14 mouse cellular contexts compared by ENCODE assay signal in the genomic region with DNA sequence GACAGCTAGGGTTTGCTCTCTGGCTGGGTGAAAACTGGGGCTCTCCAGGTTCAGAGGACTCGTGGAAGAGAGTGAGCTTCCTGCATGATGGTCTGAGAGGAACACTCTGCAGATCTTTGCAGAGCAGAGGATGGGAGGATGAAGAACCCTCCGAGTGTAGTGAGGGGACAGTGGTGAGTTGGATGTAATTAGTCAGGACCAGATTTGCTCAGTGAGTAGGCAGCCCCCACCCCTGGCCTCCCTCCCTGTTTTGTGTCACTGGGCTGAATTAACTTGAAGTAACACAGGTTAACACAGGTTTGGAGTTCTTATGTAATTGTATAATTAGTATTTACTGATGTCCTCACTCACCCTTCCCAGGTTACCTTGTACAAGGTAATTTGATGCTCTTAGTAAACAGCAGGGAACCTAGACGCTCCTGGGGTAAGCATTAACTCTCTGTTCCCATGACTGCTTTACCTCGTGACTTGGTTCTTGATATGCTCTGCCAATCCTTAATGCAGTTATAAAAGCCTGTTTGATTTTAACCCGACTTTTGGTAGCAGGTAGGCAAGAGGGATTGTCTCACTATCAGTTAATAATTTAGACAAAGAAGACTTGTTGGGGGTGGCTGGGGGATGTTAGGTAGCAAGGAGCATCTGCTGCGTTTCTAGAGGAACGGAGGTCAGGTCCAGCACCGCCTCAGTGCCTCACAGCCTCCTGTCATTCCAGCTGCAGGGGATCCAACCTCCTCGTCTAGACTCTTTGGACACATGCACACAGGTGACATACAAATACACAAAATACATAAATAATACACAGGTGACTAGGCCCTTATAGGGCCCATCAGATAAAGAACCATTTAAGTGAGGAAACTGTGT.
DNase-seq lines count a peak whose midpoint lies in the region; ATAC-seq and TF ChIP-seq lines count a peak whose summit lies in the region.
"Had no signal": no experiment of that assay in that cellular context is flagged by ENCODE, and none has a peak within 500 bp of the region (broad histone marks: within the 10 kb centered on the region; RNA-seq: fewer than 3 reads in every experiment).

No protein-coding gene starts in this region.

- ATAC-seq in liver, embryonic 12.5 days = peak; percentile 46
- ATAC-seq in intestine, embryonic 15.5 days = peak; percentile 71
- ATAC-seq in kidney, postnatal 0 days (replicated peaks; ENCODE audit: low FRiP score, low read depth) = peak; percentile 91

- H3K36me3 ChIP-seq in liver, embryonic 12.5 days = 0 out of 2 replicates have a peak, but pooled peaks cover 3% of the 10 kb centered on the region
- H3K36me3 ChIP-seq in intestine, embryonic 15.5 days = no peaks in the 10 kb centered on the region
- no peaks in the 10 kb centered on the region for H3K36me3 ChIP-seq in kidney, postnatal 0 days (ENCODE audit: insufficient read depth, low read length)
- H3K36me3 ChIP-seq: heart, embryonic 13.5 days; midbrain, embryonic 15.5 days; neural tube, embryonic 13.5 days had no signal

- TF ChIP-seq CTCF in kidney, postnatal 0 days (IDR thresholded peaks at IDR 0.05; ENCODE audit: low read depth) = no peak

- H3K4me3 ChIP-seq in liver, embryonic 12.5 days = no peak overlapping the region
- H3K4me3 ChIP-seq in intestine, embryonic 15.5 days (replicated peaks) = no peak overlapping the region
- no peak overlapping the region for H3K4me3 ChIP-seq in kidney, postnatal 0 days (replicated peaks; ENCODE audit: low read depth, low read length)
- H3K4me3 ChIP-seq: gastrocnemius, adult 2 months; heart, embryonic 13.5 days; midbrain, embryonic 15.5 days; neural tube, embryonic 13.5 days had no signal

- 65% methylated on average over 9 of the region's 9 CpGs for WGBS in liver, embryonic 12.5 days (ENCODE audit: insufficient replicate concordance)
- 47% methylated on average over 9 of the region's 9 CpGs for WGBS in intestine, embryonic 15.5 days
- 33% methylated on average over 9 of the region's 9 CpGs for WGBS in kidney, postnatal 0 days

- no peaks in the 10 kb centered on the region for H3K27me3 ChIP-seq in liver, embryonic 12.5 days (replicated peaks)
- no peaks in the 10 kb centered on the region for H3K27me3 ChIP-seq in intestine, embryonic 15.5 days (replicated peaks)
- no peaks in the 10 kb centered on the region for H3K27me3 ChIP-seq in kidney, postnatal 0 days (ENCODE audit: insufficient read depth, low read length)
- H3K27me3 ChIP-seq: neural tube, embryonic 13.5 days had no signal

- no peak overlapping the region for H3K4me2 ChIP-seq in liver, embryonic 12.5 days
- no peak overlapping the region for H3K4me2 ChIP-seq in intestine, embryonic 15.5 days (replicated peaks)
- H3K4me2 ChIP-seq in kidney, postnatal 0 days (ENCODE audit: low read length) = no peak overlapping the region
- H3K4me2 ChIP-seq: heart, embryonic 13.5 days; midbrain, embryonic 15.5 days; neural tube, embryonic 13.5 days had no signal

- no peaks in the 10 kb centered on the region for H3K9me3 ChIP-seq in liver, embryonic 12.5 days (replicated peaks)
- H3K9me3 ChIP-seq in intestine, embryonic 15.5 days = no peaks in the 10 kb centered on the region
- H3K9me3 ChIP-seq in kidney, postnatal 0 days (replicated peaks; ENCODE audit: low read length) = no peaks in the 10 kb centered on the region
- H3K9me3 ChIP-seq: midbrain, embryonic 15.5 days; neural tube, embryonic 13.5 days had no signal

- DNase-seq in liver = no peak
- peak; percentile 75 for DNase-seq in kidney, postnatal 0 days (ENCODE audit: low spot score)
- DNase-seq in yolk sac, embryonic 10.5 days (ENCODE audit: low spot score) = peak; percentile 30
- no peak for DNase-seq in layer of hippocampus, postnatal 25 days (ENCODE audit: extremely low spot score in 1 of 2, low spot score in 1 of 2)
- no peak for DNase-seq in right cerebral cortex, adult 18-20 months
- DNase-seq: cerebellum, adult 9-10 months; gastrocnemius, adult 2 months; thymus, postnatal 14 days had no signal

- no peak overlapping the region for H3K9ac ChIP-seq in liver, embryonic 12.5 days
- no peak overlapping the region for H3K9ac ChIP-seq in intestine, embryonic 15.5 days
- H3K9ac ChIP-seq in kidney, postnatal 0 days (ENCODE audit: low read depth, low read length) = no peak overlapping the region
- H3K9ac ChIP-seq: heart, embryonic 13.5 days; midbrain, embryonic 15.5 days; neural tube, embryonic 13.5 days had no signal

- H3K4me1 ChIP-seq in liver, embryonic 12.5 days = peaks cover 8% of the 10 kb centered on the region
- peaks cover 18% of the 10 kb centered on the region for H3K4me1 ChIP-seq in intestine, embryonic 15.5 days (replicated peaks)
- peaks cover 25% of the 10 kb centered on the region for H3K4me1 ChIP-seq in kidney, postnatal 0 days (replicated peaks; ENCODE audit: insufficient read depth, low read length)
- H3K4me1 ChIP-seq: heart, embryonic 13.5 days had no signal

- no peak overlapping the region for H3K27ac ChIP-seq in liver, embryonic 12.5 days
- no peak overlapping the region for H3K27ac ChIP-seq in intestine, embryonic 15.5 days
- H3K27ac ChIP-seq in kidney, postnatal 0 days = peak overlapping the region; percentile 68
- H3K27ac ChIP-seq: gastrocnemius, adult 2 months; heart, embryonic 13.5 days; macrophage; midbrain, embryonic 15.5 days; neural tube, embryonic 13.5 days had no signal

Comparison
In these comparisons a context has a peak if more than half of its experiments do, and no peak if none do; other contexts are left out.
1. DNase-seq: peak in kidney, postnatal 0 days (single experiment) and yolk sac, embryonic 10.5 days (single experiment); none in liver (single experiment), layer of hippocampus, postnatal 25 days (0 of 2) and right cerebral cortex, adult 18-20 months (single experiment).
2. Peak in every context shown above with its lines, with median percentiles within 50 percentile points of each other: ATAC-seq.